Mouse (Mus musculus) myocyte (in vitro differentiated cells): ENCODE measurements around the gene Lrrc38.

Experiments
- CEBPB ChIP-seq: IDR thresholded peaks from 2 replicates; pipeline ENCODE4 v1.6.1; 2011; ENCODE audit warnings: mild to moderate bottlenecking, moderate library complexity; ENCODE audit not compliant: poor library complexity, insufficient read depth, severe bottlenecking
- E2F4 ChIP-seq: IDR thresholded peaks from one replicate; pipeline ENCODE4 v1.6.1; 2011; ENCODE audit warnings: mild to moderate bottlenecking, control low read depth, moderate library complexity; ENCODE audit not compliant: insufficient read depth
- MAX ChIP-seq: IDR thresholded peaks from one replicate; pipeline ENCODE4 v1.6.1; 2011; ENCODE audit warnings: low read depth, mild to moderate bottlenecking, control low read depth
- MYOD1 ChIP-seq, 3 experiments: IDR thresholded peaks; one replicate each; pipeline ENCODE4 v1.6.1; 2011; ENCODE audit warnings: control low read depth in 2 of 3, low read depth in 2 of 3, mild to moderate bottlenecking in 2 of 3, moderate library complexity in 1 of 3; ENCODE audit not compliant: insufficient read length in 2 of 3, control insufficient read depth in 1 of 3
- MYOG ChIP-seq, 3 experiments: IDR thresholded peaks; one replicate each; pipeline ENCODE4 v1.6.1; 2011; ENCODE audit warnings: control low read depth in 2 of 3, low read depth in 2 of 3, mild to moderate bottlenecking in 2 of 3; ENCODE audit not compliant: insufficient read length in 2 of 3, control insufficient read depth in 1 of 3, insufficient read depth in 1 of 3
- POLR2A ChIP-seq: IDR thresholded peaks from one replicate; pipeline ENCODE4 v1.6.1; 2011; ENCODE audit warnings: low read depth, mild to moderate bottlenecking, control low read depth, moderate library complexity; ENCODE audit not compliant: insufficient read length
- POLR2AphosphoS2 ChIP-seq: IDR thresholded peaks from one replicate; pipeline ENCODE4 v1.6.1; 2011; ENCODE audit warnings: low read depth, control low read depth; ENCODE audit not compliant: insufficient read length
- REST ChIP-seq: IDR thresholded peaks from one replicate; pipeline ENCODE4 v1.6.1; 2011; ENCODE audit warnings: mild to moderate bottlenecking, control low read depth, moderate library complexity; ENCODE audit not compliant: insufficient read depth, insufficient read length
- TCF12 ChIP-seq: IDR thresholded peaks from one replicate; pipeline ENCODE4 v1.6.1; 2011; ENCODE audit warnings: mild to moderate bottlenecking, control low read depth; ENCODE audit not compliant: poor library complexity, insufficient read depth, severe bottlenecking
- TCF3 ChIP-seq: IDR thresholded peaks from one replicate; pipeline ENCODE4 v1.6.1; 2011; ENCODE audit warnings: low read depth, control low read depth; ENCODE audit not compliant: insufficient read length
- USF1 ChIP-seq: IDR thresholded peaks from one replicate; pipeline ENCODE4 v1.6.1; 2011; ENCODE audit warnings: low read depth, mild to moderate bottlenecking, control low read depth, moderate library complexity

DNA sequence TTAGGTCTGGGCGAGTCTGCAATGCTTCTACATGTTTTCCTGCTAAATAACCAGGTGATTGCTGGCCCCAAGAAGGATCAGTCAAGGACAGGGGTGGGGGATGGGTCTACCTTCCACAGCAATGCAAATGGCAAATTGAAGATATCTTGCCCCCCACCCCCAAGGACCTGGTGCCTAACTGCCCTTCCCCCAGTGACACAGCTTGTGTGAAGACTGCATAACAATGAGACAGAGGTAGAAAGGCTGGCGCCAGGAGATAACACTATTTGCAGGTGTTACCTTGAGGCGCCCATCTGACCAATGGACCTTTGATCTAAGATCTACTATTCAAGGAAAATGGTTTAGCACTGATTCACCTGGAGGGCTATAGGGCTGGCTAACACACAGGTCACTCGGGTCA is 47.7 kb upstream of the Lrrc38 start:
- TF ChIP-seq USF1, result no peak
- no peak for TF ChIP-seq POLR2AphosphoS2
- no peak for TF ChIP-seq POLR2A
- TF ChIP-seq MAX, result no peak
- no peak for TF ChIP-seq TCF12
- no peak for TF ChIP-seq MYOG (IDR thresholded peaks at IDR 0.05; ENCODE audit: control insufficient read depth in 1 of 3, insufficient read depth in 1 of 3, insufficient read length in 2 of 3, low read depth in 2 of 3)
- no peak for TF ChIP-seq E2F4
- TF ChIP-seq CEBPB, result no peak
- no peak for TF ChIP-seq MYOD1 (IDR thresholded peaks at IDR 0.05; ENCODE audit: control insufficient read depth in 1 of 3, insufficient read length in 2 of 3, low read depth in 2 of 3)
- no peak for TF ChIP-seq TCF3
- no peak for TF ChIP-seq REST
